Mouse (Mus musculus): Measurements from ENCODE around the gene Anxa2.

DNA sequence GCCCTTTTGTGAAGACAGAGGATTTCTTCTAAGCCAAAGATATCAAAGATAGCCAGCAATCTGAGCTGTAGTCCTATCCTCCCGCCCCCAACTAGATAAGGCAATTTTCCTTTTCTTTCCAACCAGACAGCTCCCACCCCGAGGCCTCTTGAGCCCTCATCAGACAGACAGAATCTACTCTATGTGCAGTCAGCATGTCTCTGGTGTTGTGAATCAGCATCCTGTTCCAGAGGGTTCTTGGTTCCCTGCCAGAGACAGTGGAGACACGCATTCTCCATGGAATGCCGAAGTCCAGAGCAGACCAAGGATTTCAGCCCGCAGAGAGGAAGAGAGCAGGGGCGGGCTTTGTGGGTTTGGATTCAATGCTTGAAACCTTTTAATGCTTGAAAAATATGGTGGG, 19.3 kb downstream of the Anxa2 start:
- TF ChIP-seq POLR2A (IDR thresholded peaks at IDR 0.05; ENCODE audit: borderline replicate concordance, extremely low read depth, low read depth, low read length) (no peak), CTCF (IDR thresholded peaks at IDR 0.05; ENCODE audit: insufficient read depth, low read length) (no peak)
